Mouse (Mus musculus): Measurements from ENCODE around the gene Gas7. TPM values are rescaled to one million over a fixed set of nuclear protein-coding genes. Genes with fewer than 3 reads are reported as not detected.

Gene Gas7
- total RNA-seq, 2 experiments from 2014 or later = 9.2 to 12.2 TPM

DNA sequence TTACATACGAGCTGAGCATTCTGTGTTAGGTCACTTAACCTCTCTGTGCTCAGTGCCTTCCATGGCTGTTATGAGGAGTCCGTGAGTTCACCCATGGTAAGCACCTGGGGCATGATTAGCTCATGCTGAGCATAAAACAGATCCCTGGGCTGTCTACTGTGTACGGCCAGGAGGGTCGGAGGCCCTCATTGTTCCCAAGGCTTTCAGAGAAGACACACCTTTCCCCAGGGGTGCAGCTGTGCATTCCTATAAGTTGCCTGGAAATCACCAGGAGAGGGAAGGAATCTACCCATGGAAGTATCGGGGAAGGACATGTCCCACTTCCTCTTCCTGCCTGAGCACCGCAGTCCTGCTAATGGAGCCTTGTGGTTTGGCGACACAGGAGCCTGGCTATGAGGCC is 201.1 kb downstream of the Gas7 start:
- DNase-seq = no peak

GRCm38 (mm10) chr11:67656811-67657210 is 201.6 kb downstream of the Gas7 start:
- DNase-seq = no peak

GRCm38 (mm10) chr11:67657685-67658382 is 202.6 kb downstream of the Gas7 start:
- DNase-seq = no peak

DNA sequence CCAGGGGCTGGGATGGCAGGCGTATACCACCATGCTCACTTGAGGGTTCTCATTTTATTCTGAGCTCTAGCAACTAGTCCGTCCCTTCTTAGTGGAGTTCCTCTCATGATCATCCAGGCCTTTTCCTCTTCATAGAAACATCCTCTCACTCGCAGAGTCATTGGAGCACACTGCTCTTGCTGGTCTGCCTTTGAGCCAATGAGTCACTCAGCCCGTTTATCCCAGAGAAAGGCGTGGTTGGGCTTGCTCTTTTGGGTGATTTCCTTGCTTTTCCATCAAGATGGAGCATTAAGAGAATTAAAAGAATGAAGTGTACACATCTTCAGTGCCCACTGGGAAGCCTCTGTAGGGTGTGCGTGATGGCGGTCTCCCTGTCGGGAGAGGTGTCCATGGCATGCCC is 206.2 kb downstream of the Gas7 start:
- DNase-seq = no peak

DNA sequence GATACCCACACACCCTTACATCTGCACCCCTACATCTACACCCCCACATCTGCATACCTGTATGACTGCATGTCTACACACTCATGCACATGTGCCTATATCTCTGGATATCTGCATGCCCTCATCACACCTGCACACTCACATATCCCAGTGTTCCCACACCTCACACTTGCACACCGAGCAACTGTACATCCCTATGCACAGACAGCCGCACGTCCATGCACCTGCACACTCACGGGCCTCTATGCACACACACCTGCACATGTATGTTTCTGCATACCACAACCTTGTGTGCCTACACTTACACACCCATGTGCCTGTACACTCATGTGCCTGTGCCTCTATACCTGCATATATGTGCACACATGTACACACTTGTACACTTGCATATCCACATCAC is 208.2 kb downstream of the Gas7 start:
- no peak for DNase-seq

DNA sequence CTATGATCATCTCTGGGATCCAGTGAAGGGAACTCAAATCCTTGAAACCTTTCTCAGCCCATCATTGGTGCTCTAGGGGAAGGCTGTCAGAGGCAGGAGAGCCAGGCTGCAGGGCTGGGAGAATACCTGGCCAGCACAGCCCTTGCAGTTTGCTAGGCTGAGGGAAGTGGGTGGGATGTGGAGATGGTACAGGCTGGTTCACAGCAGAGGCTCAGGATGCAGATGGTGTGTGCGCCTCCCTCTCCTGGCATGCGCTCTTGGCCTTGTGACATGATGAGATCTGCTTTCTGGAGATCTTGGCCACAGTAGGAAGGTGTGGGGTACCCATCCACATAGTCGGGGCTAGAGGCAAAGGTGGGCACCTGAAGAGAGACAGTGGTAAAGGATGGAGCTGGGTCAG is 209.0 kb downstream of the Gas7 start:
- no peak for DNase-seq

- no peak for DNase-seq
These were observed 209.7 kb downstream of the Gas7 start for GRCm38 (mm10) chr11:67664918-67665317.

GRCm38 (mm10) chr11:67666129-67666528 is 210.9 kb downstream of the Gas7 start:
- DNase-seq = no peak

DNA sequence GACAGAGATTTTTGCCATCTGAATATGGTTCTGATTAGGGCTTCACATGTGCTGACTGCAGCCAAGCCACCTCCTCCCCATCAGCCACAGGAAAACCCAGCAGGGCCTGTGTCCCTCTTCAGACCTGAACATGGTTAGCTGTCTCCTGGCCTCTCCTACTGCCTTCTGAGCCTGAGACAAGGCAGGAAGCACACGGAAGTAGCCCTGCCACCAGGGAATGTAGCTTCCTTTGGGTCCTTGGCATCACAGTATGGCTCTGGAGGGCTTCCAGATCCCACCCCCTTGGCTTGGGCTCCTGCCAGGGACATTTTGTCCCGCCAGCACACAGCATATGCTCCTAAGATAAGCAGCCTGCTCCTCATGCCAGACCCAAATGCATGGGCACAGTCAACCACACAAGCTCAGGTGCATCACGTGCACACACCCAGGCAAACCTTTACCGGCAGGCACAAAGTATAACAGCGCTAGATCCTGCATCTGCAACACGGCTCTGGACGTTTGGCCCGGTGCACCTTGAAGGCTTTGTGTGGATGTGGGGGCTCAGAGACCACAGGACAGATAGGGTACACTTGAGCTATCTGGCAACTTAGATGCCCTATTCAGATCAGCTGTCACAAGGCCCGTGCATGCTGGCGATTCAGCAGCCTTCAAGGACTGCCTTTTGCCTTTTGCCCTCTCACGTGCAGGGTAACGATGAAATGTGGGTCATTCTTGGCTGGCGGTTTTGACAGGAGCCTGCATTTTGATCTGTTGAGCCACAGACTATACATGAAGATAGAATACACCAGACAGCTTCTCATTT is 212.5 kb downstream of the Gas7 start:
- peak; percentile 72 for DNase-seq

GRCm38 (mm10) chr11:67668460-67669007 is 213.3 kb downstream of the Gas7 start:
- no peak for DNase-seq

DNA sequence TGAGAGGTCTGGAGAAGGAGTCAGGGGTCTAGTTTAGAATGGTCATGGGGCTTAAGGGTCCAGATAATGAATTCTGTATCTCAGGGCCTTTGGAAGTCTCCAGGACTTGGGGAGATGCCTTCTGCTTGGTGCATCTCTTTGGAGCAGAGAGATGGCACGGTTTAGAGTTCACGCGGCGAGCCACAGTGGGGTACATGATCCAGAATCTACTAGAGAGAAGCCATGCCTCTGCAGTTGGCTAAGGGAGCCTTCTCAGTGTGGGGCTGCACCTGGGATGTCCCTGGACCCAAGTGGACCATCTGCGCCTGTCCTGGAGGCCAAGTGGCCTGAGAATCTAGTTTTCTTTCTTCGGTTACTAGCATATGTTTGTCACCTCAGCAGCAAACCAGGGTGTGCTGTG is 214.8 kb downstream of the Gas7 start:
- DNase-seq = no peak

- DNase-seq = no peak
These were observed 216.9 kb downstream of the Gas7 start for GRCm38 (mm10) chr11:67672140-67672539.

DNA sequence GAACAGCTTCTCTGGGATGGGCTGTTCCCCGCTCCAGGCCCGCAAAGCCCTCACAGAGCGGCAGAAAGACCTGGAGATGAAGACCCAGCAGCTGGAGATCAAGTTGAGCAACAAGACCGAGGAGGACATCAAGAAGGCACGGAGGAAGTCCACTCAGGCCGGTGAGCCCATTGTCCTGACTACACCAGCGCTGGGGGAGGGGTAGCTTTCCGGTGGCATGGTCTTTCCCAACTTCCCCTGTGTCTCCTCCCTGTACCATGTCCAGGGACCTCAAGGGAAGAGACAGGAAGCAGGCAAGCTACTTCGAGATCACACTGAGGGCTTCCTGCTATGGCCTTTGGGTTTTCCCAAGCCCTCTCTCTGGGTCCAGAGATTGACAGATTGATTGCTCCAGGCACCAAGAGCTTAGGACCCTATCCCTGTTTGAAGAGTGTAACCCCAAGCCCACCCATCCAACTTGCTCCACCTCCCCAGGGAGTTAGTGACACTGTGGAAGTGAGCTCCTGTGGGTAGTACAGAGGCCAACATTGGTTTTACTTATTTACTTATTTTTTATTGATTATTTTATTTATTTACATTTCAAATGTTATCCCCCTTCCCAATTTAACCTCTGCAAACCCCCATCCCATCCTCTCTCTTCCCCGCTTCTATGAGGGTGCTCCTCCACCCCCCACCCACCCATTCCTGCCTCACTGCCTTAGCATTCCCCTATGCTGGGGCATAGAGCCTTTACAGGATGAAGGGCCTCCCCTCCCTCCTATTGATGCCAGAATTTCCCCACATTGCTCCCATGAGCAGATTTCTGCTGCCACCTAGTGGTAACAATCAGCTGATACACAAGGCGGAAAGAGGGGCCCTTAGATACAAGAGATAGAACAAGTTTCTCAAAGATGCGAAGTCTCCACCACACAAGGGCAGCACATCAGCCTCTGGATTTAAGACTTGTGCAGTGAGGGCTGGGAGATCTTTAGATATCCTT is 220.6 kb downstream of the Gas7 start:
- no peak for DNase-seq

- no peak for DNase-seq
These were observed 224.1 kb downstream of the Gas7 start for GRCm38 (mm10) chr11:67679300-67679699.

DNA sequence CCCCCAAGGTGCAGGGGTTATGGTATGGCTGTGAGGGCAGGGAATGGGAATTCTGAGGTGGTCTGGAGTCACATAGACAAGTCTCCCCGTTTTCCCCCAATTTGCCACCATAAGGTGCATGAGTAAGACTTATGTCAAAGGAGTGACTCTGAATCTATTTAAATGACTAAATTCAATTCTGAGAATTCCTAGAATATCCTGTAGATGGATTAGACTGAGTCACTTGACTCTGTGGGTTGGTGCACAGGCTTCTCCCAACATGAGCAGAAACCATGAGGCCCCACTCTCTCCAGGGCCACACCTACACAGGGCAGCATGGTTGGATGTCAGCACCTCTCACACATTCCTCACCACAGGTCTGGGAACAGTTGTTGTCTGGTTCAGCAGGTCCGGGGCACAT is 224.7 kb downstream of the Gas7 start:
- DNase-seq = no peak

DNA sequence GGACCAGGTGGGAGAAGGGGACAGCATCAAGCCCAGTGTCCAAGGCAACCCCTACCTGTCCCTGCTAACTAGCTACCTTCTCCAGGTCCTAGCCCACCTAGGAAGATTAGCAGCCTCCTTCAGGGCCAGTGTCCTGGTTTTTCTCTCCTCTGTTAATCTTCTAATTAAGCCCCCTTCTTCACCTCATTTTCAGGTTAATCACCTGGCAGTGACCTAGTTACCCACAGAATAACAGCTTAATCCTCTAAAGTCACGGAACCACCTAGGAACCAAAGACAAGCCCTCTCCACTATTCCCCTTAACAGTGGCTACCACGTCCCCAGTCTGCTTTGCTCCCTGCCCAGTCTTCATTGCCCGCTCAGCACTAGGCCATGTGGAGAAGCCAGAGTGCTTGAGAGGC is 226.6 kb downstream of the Gas7 start:
- no peak for DNase-seq

GRCm38 (mm10) chr11:67686109-67686508 is 230.9 kb downstream of the Gas7 start:
- no peak for DNase-seq

DNA sequence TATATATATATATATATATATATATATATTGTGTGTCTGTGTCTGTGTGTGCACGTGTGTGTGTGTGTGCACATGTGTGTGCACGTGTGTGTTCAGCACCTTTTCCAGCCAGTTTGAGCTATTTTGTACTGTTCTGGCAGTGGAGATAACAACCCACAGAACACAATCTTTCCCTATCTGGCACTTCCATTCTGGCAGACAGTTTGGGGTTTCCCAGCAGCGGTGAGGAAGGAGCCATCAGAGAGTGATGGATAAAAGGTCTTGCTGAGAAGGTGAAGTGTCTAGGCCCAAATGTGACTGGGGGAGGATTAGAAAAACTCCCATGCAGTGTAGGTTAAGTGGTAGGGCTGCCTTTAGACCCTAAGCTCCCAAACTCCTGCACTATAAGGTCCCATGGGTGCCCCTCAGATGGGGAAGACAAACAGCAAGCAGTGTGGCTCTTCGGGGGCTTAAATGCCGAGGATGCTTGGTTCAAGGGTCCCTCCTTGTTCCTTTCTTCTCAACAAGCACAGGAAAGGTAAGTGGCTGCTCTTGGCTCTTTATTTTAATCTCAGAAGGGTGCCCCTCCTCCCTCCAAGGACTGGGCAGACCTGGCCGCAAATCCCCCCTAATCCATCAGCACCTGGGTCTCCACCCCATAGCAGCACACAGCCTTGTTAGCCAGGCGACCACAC is 239.6 kb downstream of the Gas7 start, which contains the start of gene Rcvrn:
TSS of gene Rcvrn (plus strand) at position 624 of the 674 bp plus-strand sequence.
- DNase-seq = no peak

DNA sequence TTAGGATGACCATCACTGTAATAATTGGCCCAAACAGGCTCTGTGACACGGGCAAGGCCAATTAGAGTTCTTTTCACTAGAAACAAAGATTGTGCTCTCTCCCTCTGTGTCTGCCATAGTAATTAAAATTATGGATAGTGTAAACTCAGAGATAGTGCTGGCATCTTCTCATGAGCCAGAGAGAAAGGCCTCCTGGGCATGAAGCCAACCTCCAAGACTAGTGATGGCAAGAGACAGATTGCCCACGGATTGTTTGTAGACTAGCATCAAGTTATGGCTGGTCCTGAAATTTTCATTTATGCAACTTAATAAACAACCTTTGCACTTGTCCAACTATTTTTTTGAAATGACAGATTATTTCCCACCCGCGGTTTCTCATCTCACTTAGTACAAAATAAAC is 257.7 kb downstream of the Gas7 start:
- no peak for DNase-seq

- no peak for DNase-seq
These were observed 260.1 kb downstream of the Gas7 start for GRCm38 (mm10) chr11:67715382-67715781.

- DNase-seq = no peak
These were observed 266.2 kb downstream of the Gas7 start for GRCm38 (mm10) chr11:67721485-67721884.

Data from gastrocnemius, postnatal 25 days (tissue).